Mouse (Mus musculus) ES-E14 (cell line): ENCODE measurements around the gene Smad3. TPM values are rescaled to one million over a fixed set of nuclear protein-coding genes. Genes with fewer than 3 reads are reported as not detected.

ENCODE experiments used
- DNase-seq: peaks from one replicate; pipeline ENCODE4 v3.0.0-alpha.2; 2013; ENCODE audit warnings: low read depth, low spot score
- H3K27ac ChIP-seq: 2 replicates; pipeline ENCODE4 v1.5.1; 2012; ENCODE audit warnings: low read depth, mild to moderate bottlenecking, low read length, moderate library complexity, mixed read lengths; ENCODE audit not compliant: poor library complexity, insufficient read depth, severe bottlenecking
- H3K36me3 ChIP-seq: 2 replicates; pipeline ENCODE4 v1.6.1; 2012; ENCODE audit warnings: mild to moderate bottlenecking, low read length, moderate library complexity, mixed read lengths; ENCODE audit not compliant: control insufficient read depth, poor library complexity, insufficient read depth, severe bottlenecking
- H3K4me1 ChIP-seq, 2 experiments: fragments of 150-350 bp in 1 of 2; sonication (generic) in 1 of 2; 2 replicates each; pipeline ENCODE4 v1.6.1; 2012; ENCODE audit warnings: low read length in 2 of 2, mild to moderate bottlenecking in 1 of 2, mixed read lengths in 1 of 2; ENCODE audit not compliant: control insufficient read depth in 2 of 2, insufficient read depth in 2 of 2, poor library complexity in 1 of 2
- H3K4me3 ChIP-seq, 2 experiments: fragments of 150-350 bp in 1 of 2; sonication (generic) in 1 of 2; 2 replicates each; pipeline ENCODE4 v1.5.1; 2012; ENCODE audit warnings: low read length in 2 of 2, low read depth in 1 of 2, mild to moderate bottlenecking in 1 of 2, mixed read lengths in 1 of 2; ENCODE audit not compliant: insufficient read depth in 1 of 2, poor library complexity in 1 of 2, severe bottlenecking in 1 of 2
- H3K9ac ChIP-seq: 2 replicates; pipeline ENCODE4 v1.6.1; 2012; ENCODE audit warnings: low read depth, mild to moderate bottlenecking, low read length, mixed read lengths; ENCODE audit not compliant: poor library complexity, insufficient read depth, severe bottlenecking
- H3K9me3 ChIP-seq: fragments of 150-350 bp; sonication (generic); 2 replicates; pipeline ENCODE4 v1.6.1; 2012; ENCODE audit warnings: low read depth, mild to moderate bottlenecking, low read length; ENCODE audit not compliant: control insufficient read depth, insufficient read depth
- CHD2 ChIP-seq: IDR thresholded peaks from 2 replicates; pipeline ENCODE4 v1.6.1; 2014; ENCODE audit warnings: mild to moderate bottlenecking, low read depth, low read length, inconsistent platforms
- HCFC1 ChIP-seq: IDR thresholded peaks from 2 replicates; pipeline ENCODE4 v1.6.1; 2012; ENCODE audit warnings: low read length, inconsistent platforms, borderline replicate concordance; ENCODE audit not compliant: insufficient read depth
- MAFK ChIP-seq: IDR thresholded peaks from 2 replicates; pipeline ENCODE4 v1.6.1; 2014; ENCODE audit warnings: mild to moderate bottlenecking, low read depth, low read length, inconsistent platforms; ENCODE audit not compliant: insufficient read depth
- ZC3H11A ChIP-seq: IDR thresholded peaks from 2 replicates; pipeline ENCODE4 v1.6.1; 2012; ENCODE audit warnings: low read depth, mild to moderate bottlenecking, inconsistent platforms, low read length, borderline replicate concordance
- ZNF384 ChIP-seq: IDR thresholded peaks from 2 replicates; pipeline ENCODE4 v1.6.1; 2012; ENCODE audit warnings: low read depth, low read length, inconsistent platforms
- in situ Hi-C, 2 experiments: fragments of 600-800 bp; cut with MboI; formaldehyde crosslinking; loops; one replicate each; pipeline ENCODE4 v1.15.1; 2025; ENCODE audit warnings: low sequenced_read_pairs in 2 of 2, inconsistent platforms in 1 of 2; ENCODE audit not compliant: unreplicated experiment in 2 of 2
- total RNA-seq: library from RNA; depleted of rRNA; stranded (reverse); fragments of 300-350 nt; gene quantifications from 2 replicates; pipeline ENCODE4 v1.2.3, GENCODE M21; 2012; rRNA removed

The Smad3 gene
- total RNA-seq, 1 experiment, result 15.2 TPM

DNA sequence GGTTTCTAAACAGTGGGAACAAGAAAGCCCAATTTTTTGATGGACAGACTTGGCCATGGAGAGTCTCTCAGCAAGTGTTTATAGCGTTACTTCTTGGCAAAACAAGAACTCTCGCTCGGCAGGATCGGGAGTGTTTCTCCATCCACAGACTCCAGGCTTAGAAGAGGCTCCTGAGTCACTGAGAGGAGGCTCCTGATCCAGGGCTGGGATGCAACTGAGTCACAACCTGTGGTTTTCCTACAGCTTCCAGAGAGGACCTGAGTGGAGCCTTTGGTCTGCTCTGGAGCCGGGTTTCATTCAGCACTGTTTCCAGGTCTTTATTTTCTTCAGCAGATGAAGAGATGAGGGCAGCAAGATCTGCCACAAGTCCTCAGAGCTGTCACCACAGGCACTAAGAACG is 149.8 kb downstream of the Smad3 start:
- Histone ChIP-seq H3K27ac (no peak overlapping the region), H3K9me3 (no peaks in the 10 kb centered on the region), H3K4me1 (peaks cover 2 to 6% of the 10 kb centered on the region in 2 experiments), H3K36me3 (no peaks in the 10 kb centered on the region; the same call in 1 of the 2 replicates), H3K4me3 (no peak overlapping the region), H3K9ac (no peak overlapping the region)
- no peak for DNase-seq
- in situ Hi-C loops, result no loop called here
- TF ChIP-seq ZNF384 (no peak), HCFC1 (no peak)

DNA sequence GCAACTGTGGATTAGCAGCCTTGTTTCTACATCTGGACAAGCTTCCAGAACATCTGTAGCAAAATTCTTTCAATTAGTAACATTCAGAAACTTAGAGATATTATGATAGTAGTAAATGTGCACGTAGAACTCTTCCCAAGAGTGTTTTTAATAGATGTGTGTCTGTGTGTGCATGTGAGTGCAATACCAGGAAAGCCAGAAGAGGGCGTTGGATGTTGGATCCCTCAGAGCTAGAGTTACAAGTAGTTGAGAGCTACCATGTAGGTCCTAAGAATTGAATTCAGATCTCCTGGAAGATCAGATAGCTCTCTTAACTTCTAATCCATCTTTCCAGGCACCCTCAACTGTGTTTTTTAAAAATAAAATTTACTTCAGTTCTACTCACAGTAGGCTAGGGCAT is 151.2 kb downstream of the Smad3 start:
- TF ChIP-seq MAFK (no peak), HCFC1 (no peak), ZC3H11A (no peak), ZNF384 (no peak), CHD2 (no peak)
- Histone ChIP-seq H3K4me3 (no peak overlapping the region), H3K27ac (no peak overlapping the region), H3K9ac (no peak overlapping the region), H3K9me3 (no peaks in the 10 kb centered on the region), H3K4me1 (peaks cover 2 to 4% of the 10 kb centered on the region in 2 experiments), H3K36me3 (no peaks in the 10 kb centered on the region)
- in situ Hi-C loops, result no loop called here
- DNase-seq, result peak; percentile 41

DNA sequence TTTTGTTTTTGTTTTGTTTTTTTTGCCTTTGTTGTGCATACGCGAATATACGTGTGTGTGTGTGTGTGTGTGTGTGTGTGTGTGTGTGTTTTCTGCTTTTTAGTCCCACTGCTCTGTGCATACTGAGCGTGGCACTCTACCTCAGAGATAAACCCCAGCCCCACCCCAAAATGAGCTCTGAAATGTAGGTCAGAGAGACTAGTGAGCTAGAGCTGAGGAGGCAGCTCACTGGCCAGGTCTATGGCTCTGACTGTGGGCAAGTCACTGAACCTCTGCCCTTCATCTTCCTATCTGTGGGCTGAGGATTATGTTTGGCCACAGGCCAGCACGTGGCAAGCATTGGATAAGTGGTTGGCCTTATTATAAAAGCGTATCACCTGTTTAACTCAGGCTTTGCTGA is 153.9 kb downstream of the Smad3 start:
- DNase-seq, result no peak
- H3K27ac ChIP-seq, result no peak overlapping the region
- peak overlapping the region; percentile 34; the same call in 1 of the 2 replicates for H3K9ac ChIP-seq
- TF ChIP-seq HCFC1 (no peak), MAFK (no peak), ZC3H11A (no peak), ZNF384 (no peak), CHD2 (no peak)
- H3K9me3 ChIP-seq, result no peaks in the 10 kb centered on the region
- H3K4me1 ChIP-seq, result peaks cover 0 to 4% of the 10 kb centered on the region in 2 experiments; a peak in 3 of 4 replicates
- in situ Hi-C loops, result no loop called here
- no peaks in the 10 kb centered on the region for H3K36me3 ChIP-seq
- peak overlapping the region in 1 of 2 experiments; percentile 84; a peak in 1 of 4 replicates for H3K4me3 ChIP-seq

DNA sequence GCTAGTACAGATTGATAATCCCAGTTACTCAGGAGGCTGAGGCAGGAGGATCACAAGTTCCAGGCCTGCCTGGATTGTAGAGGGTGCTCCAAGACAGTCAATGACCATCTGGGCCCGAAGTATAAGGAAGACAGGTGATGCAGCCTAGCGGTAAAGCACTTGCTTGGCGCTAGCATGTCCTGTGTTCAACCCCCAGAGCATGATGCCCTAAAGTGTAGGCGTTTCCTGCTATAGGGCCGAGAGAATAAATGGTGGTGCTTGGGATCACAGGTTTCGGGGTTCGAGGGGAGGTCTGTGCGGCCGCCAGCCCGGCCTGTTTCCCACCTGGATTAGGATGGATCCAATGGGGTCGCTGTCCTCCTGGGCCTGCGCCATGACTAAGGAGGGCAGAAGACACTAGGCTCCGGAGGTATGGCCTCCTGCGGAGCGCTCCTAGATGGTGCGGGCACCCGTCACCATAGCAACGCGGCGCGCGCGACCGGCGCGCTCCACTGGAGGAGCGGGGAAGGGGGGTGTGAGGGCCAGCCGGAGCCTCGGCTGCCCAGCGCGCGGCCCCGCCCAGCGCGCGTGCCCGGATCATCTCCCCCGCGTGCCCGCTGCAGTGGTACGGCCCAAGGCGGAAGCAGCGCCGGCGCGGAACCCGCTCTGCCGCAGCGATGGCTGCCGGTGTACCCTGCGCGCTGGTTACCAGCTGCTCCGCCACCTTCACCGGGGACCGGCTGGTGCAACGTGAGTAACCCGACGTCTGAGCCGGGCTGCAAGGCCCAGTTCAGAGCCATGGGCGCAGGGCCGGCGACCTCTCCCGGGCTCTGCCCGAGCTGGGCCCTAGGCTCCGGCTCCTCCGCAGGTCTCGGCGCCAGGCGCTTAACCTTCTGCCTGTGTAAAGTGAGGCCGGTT is 155.5 kb downstream of the Smad3 start, which contains the start of the genes Iqch and Aagab:
Gene Iqch (minus strand): TSS at position 451 of the 897 bp plus-strand sequence.
Gene Aagab (plus strand): TSS at position 618 of the 897 bp plus-strand sequence.
- peak within 1 kb of the TSS; percentile 84 to 98 for H3K4me3 ChIP-seq
- TF ChIP-seq ZNF384 (no peak), MAFK (no peak), ZC3H11A (no peak), CHD2 (no peak), HCFC1 (peak; percentile 78)
- in situ Hi-C loops, result no loop called here
- DNase-seq, result peak; percentile 89
- H3K9ac ChIP-seq, result peak within 1 kb of the TSS; percentile 96
- H3K4me1 ChIP-seq, result peaks cover 0 to 4% of the 10 kb centered on the region in 2 experiments; a peak in 2 of 4 replicates
- H3K9me3 ChIP-seq, result no peaks in the 10 kb centered on the region
- no peaks in the 10 kb centered on the region for H3K36me3 ChIP-seq
- H3K27ac ChIP-seq, result no peak within 1 kb of the TSS

Other genes starting within 250 kb of the Smad3 start
- gene Iqch, start 155.5 kb downstream of the Smad3 start, total RNA-seq, result 0.05 and 0.18 TPM in 2 replicates
- gene Aagab, start 155.3 kb downstream of the Smad3 start, total RNA-seq, result 15.9 and 16.3 TPM in 2 replicates